Mouse (Mus musculus) forebrain, embryonic 16.5 days (tissue): ENCODE data around the gene Cdh10. TPM values are rescaled to one million over a fixed set of nuclear protein-coding genes. Genes with fewer than 3 reads are reported as not detected.

Experiments
- ATAC-seq: fragments of 200-750 bp; cut with Nextera tagmentation; 2 replicates; pipeline ENCODE4 v1.8.0; 2017; ENCODE audit warnings: mild to moderate bottlenecking, moderate library complexity
- H3K27ac ChIP-seq: fragments of 300-500 bp; sonication (generic); 2 replicates; pipeline ENCODE4 v1.5.1; 2014; ENCODE audit warnings: low read length, control low read depth
- H3K27me3 ChIP-seq: fragments of 300-500 bp; sonication (generic); replicated peaks from 2 replicates; pipeline ENCODE4 v1.6.1; 2014; ENCODE audit warnings: low read length; ENCODE audit not compliant: control insufficient read depth, insufficient read depth
- H3K36me3 ChIP-seq: fragments of 300-500 bp; sonication (generic); 2 replicates; pipeline ENCODE4 v1.6.1; 2014; ENCODE audit not compliant: control insufficient read depth, insufficient read depth
- H3K4me1 ChIP-seq: fragments of 300-500 bp; sonication (generic); replicated peaks from 2 replicates; pipeline ENCODE4 v1.6.1; 2014; ENCODE audit warnings: low read length; ENCODE audit not compliant: control insufficient read depth, insufficient read depth
- H3K4me2 ChIP-seq: fragments of 300-500 bp; sonication (generic); 2 replicates; pipeline ENCODE4 v1.6.1; 2014; ENCODE audit warnings: mild to moderate bottlenecking, low read length, control low read depth
- H3K4me3 ChIP-seq: fragments of 300-500 bp; sonication (generic); replicated peaks from 2 replicates; pipeline ENCODE4 v1.5.1; 2014; ENCODE audit warnings: mild to moderate bottlenecking, low read length, control low read depth
- H3K9ac ChIP-seq: fragments of 300-500 bp; sonication (generic); replicated peaks from 2 replicates; pipeline ENCODE4 v1.6.1; 2014; ENCODE audit warnings: low read depth, low read length, control low read depth
- H3K9me3 ChIP-seq: fragments of 300-500 bp; sonication (generic); 2 replicates; pipeline ENCODE4 v1.6.1; 2016; ENCODE audit warnings: low read length; ENCODE audit not compliant: control insufficient read depth
- WGBS: fragments of 180-500 bp; shearing (Covaris S2); extraction: QIAGEN DNeasy Blood & Tissue Kit; methylation state at CpG from one replicate; pipeline ENCODE4 v1.1.7; 2014; 5-methylcytosine and 5-hydroxymethylcytosine counted together
- polyA plus RNA-seq: library from polyadenylated mRNA; unstranded; fragments of >200 nt; fragmentation: Nextera tagmentation; extraction: Ambion mirVana; gene quantifications from 2 replicates; pipeline ENCODE4 v1.2.1, GENCODE M21; 2015

The Cdh10 gene
- polyA plus RNA-seq, 1 experiment from 2014 or later: 23.7 TPM

GRCm38 (mm10) chr15:18850497-18850896 lies 31.8 kb downstream of the Cdh10 start:
- WGBS: 61% methylated on average over 2 of the region's 2 CpGs
- Histone ChIP-seq H3K9ac (no peak overlapping the region), H3K36me3 (peaks cover 3% of the 10 kb centered on the region; the same call in 1 of the 2 replicates), H3K9me3 (no peaks in the 10 kb centered on the region), H3K4me2 (no peak overlapping the region), H3K4me1 (no peaks in the 10 kb centered on the region), H3K27ac (no peak overlapping the region), H3K4me3 (no peak overlapping the region), H3K27me3 (no peaks in the 10 kb centered on the region)
- peak; percentile 63 for ATAC-seq

GRCm38 (mm10) chr15:18858135-18858534 lies 39.4 kb downstream of the Cdh10 start:
- no peaks in the 10 kb centered on the region for H3K36me3 ChIP-seq
- no peak for ATAC-seq
- H3K4me3 ChIP-seq: no peak overlapping the region
- H3K27ac ChIP-seq: no peak overlapping the region
- WGBS: 62% methylated on average over 2 of the region's 2 CpGs
- no peak overlapping the region for H3K9ac ChIP-seq
- no peak overlapping the region for H3K4me2 ChIP-seq
- no peaks in the 10 kb centered on the region for H3K27me3 ChIP-seq
- no peaks in the 10 kb centered on the region for H3K4me1 ChIP-seq
- H3K9me3 ChIP-seq: no peaks in the 10 kb centered on the region

- H3K36me3 ChIP-seq: no peaks in the 10 kb centered on the region
- no peak overlapping the region for H3K4me3 ChIP-seq
- WGBS: 94% methylated on average over 2 of the region's 2 CpGs
- H3K4me2 ChIP-seq: no peak overlapping the region
- no peak overlapping the region for H3K9ac ChIP-seq
- no peaks in the 10 kb centered on the region for H3K9me3 ChIP-seq
- peak overlapping the region; percentile 44; the same call in 1 of the 2 replicates for H3K27ac ChIP-seq
- peak; percentile 54; the same call in 1 of the 2 replicates for ATAC-seq
- H3K4me1 ChIP-seq: no peaks in the 10 kb centered on the region; the same call in 1 of the 2 replicates
- H3K27me3 ChIP-seq: no peaks in the 10 kb centered on the region
These were observed 51.1 kb downstream of the Cdh10 start for GRCm38 (mm10) chr15:18869871-18870270.

- ATAC-seq: no peak
- Histone ChIP-seq H3K4me2 (no peak overlapping the region), H3K4me3 (no peak overlapping the region), H3K4me1 (no peaks in the 10 kb centered on the region), H3K9me3 (no peaks in the 10 kb centered on the region), H3K27me3 (no peaks in the 10 kb centered on the region), H3K9ac (no peak overlapping the region), H3K36me3 (no peaks in the 10 kb centered on the region), H3K27ac (no peak overlapping the region)
- 68% methylated on average over 5 of the region's 5 CpGs for WGBS
These were observed 62.7 kb downstream of the Cdh10 start for GRCm38 (mm10) chr15:18881467-18881866.

- H3K4me3 ChIP-seq: no peak overlapping the region
- no peaks in the 10 kb centered on the region for H3K4me1 ChIP-seq
- 81% methylated on average over 2 of the region's 2 CpGs for WGBS
- no peak overlapping the region for H3K9ac ChIP-seq
- no peak overlapping the region for H3K4me2 ChIP-seq
- H3K36me3 ChIP-seq: no peaks in the 10 kb centered on the region
- H3K27ac ChIP-seq: no peak overlapping the region
- ATAC-seq: no peak
- H3K9me3 ChIP-seq: no peaks in the 10 kb centered on the region
- H3K27me3 ChIP-seq: no peaks in the 10 kb centered on the region
These were observed 67.9 kb downstream of the Cdh10 start for GRCm38 (mm10) chr15:18886673-18887072.

- no peak for ATAC-seq
- no peaks in the 10 kb centered on the region for H3K9me3 ChIP-seq
- H3K27me3 ChIP-seq: no peaks in the 10 kb centered on the region
- H3K9ac ChIP-seq: no peak overlapping the region
- H3K27ac ChIP-seq: no peak overlapping the region
- H3K4me3 ChIP-seq: no peak overlapping the region
- H3K4me2 ChIP-seq: no peak overlapping the region
- no peaks in the 10 kb centered on the region for H3K4me1 ChIP-seq
- no peaks in the 10 kb centered on the region for H3K36me3 ChIP-seq
- WGBS: 80% methylated on average over 2 of the region's 2 CpGs
These were observed 70.2 kb downstream of the Cdh10 start for GRCm38 (mm10) chr15:18888912-18889311.

- no peaks in the 10 kb centered on the region for H3K4me1 ChIP-seq
- no peak overlapping the region for H3K4me2 ChIP-seq
- no peak overlapping the region for H3K27ac ChIP-seq
- WGBS: 92% methylated on average over 8 of the region's 8 CpGs
- H3K9ac ChIP-seq: no peak overlapping the region
- H3K4me3 ChIP-seq: no peak overlapping the region
- no peaks in the 10 kb centered on the region for H3K27me3 ChIP-seq
- ATAC-seq: no peak
- no peaks in the 10 kb centered on the region for H3K9me3 ChIP-seq
- H3K36me3 ChIP-seq: no peaks in the 10 kb centered on the region
These were observed 71.6 kb downstream of the Cdh10 start for GRCm38 (mm10) chr15:18890358-18890757.

- no peaks in the 10 kb centered on the region for H3K36me3 ChIP-seq
These were observed 82.0 kb downstream of the Cdh10 start for GRCm38 (mm10) chr15:18900776-18901175.

GRCm38 (mm10) chr15:18904131-18904530 lies 85.4 kb downstream of the Cdh10 start:
- Histone ChIP-seq H3K27ac (no peak overlapping the region), H3K27me3 (no peaks in the 10 kb centered on the region), H3K4me3 (no peak overlapping the region), H3K4me2 (no peak overlapping the region), H3K36me3 (no peaks in the 10 kb centered on the region), H3K9me3 (no peaks in the 10 kb centered on the region), H3K4me1 (no peaks in the 10 kb centered on the region), H3K9ac (no peak overlapping the region)
- ATAC-seq: no peak
- WGBS: 79% methylated on average over 2 of the region's 2 CpGs

More at GRCm38 (mm10) chr15:18900776-18901175, 82.0 kb downstream of the Cdh10 start:
- Histone ChIP-seq H3K27me3 (no peaks in the 10 kb centered on the region), H3K4me1 (no peaks in the 10 kb centered on the region), H3K4me3 (no peak overlapping the region), H3K27ac (no peak overlapping the region), H3K9ac (no peak overlapping the region), H3K4me2 (no peak overlapping the region), H3K9me3 (no peaks in the 10 kb centered on the region)
- ATAC-seq: no peak

- WGBS: 93% methylated on average over 4 of the region's 4 CpGs
These were observed 91.9 kb downstream of the Cdh10 start for GRCm38 (mm10) chr15:18910612-18911011.

More at GRCm38 (mm10) chr15:18910612-18911011, 91.9 kb downstream of the Cdh10 start:
- Histone ChIP-seq H3K4me1 (no peaks in the 10 kb centered on the region), H3K9me3 (no peaks in the 10 kb centered on the region), H3K9ac (no peak overlapping the region), H3K27ac (no peak overlapping the region), H3K4me2 (no peak overlapping the region), H3K4me3 (no peak overlapping the region), H3K27me3 (no peaks in the 10 kb centered on the region), H3K36me3 (no peaks in the 10 kb centered on the region)
- no peak for ATAC-seq
